ENCODE assay signal across 8 mouse cellular contexts in the genomic region with DNA sequence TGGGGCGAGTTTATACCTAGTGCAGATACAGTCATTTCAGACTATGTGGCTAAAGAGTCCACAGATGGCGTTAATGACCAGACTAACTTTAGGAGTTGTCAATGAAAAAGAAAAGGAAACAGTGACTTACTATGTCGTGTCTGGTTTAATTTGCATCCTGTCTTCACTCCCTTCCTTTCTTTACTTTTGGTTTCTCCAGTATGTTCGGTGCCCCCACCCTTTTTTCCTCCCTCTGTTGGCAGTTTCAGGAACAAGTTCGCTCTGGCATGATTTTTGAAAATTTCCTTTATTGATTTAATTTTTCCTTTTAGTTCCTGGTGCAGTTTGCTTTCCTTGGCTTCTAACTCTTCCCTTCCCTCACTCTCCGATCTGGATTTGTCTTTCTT. TPM values are rescaled to one million over a fixed set of nuclear protein-coding genes. Genes with fewer than 3 reads are reported as not detected.
DNase-seq lines count a peak whose midpoint lies in the region; ATAC-seq and TF ChIP-seq lines count a peak whose summit lies in the region.

No protein-coding gene starts in this region.

- H3K9me3 ChIP-seq in embryonic facial prominence, embryonic 11.5 days (replicated peaks; ENCODE audit: control insufficient read depth, low read length): no peaks in the 10 kb centered on the region
- H3K9me3 ChIP-seq in intestine, embryonic 14.5 days (ENCODE audit: control insufficient read depth, low read length): no peaks in the 10 kb centered on the region
- H3K9me3 ChIP-seq in midbrain, postnatal 0 days (ENCODE audit: low read length): no peaks in the 10 kb centered on the region

- H3K4me1 ChIP-seq in embryonic facial prominence, embryonic 11.5 days (ENCODE audit: control insufficient read depth, insufficient read depth, low read length): no peaks in the 10 kb centered on the region
- peaks cover 7% of the 10 kb centered on the region for H3K4me1 ChIP-seq in intestine, embryonic 14.5 days (replicated peaks; ENCODE audit: control insufficient read depth, insufficient read depth, low read length)
- peaks cover 8% of the 10 kb centered on the region; the same call in 1 of the 2 replicates for H3K4me1 ChIP-seq in midbrain, postnatal 0 days (ENCODE audit: insufficient read depth, low read length)

- no peaks in the 10 kb centered on the region for H3K27me3 ChIP-seq in embryonic facial prominence, embryonic 11.5 days (ENCODE audit: control insufficient read depth, insufficient read depth, low read length)
- no peaks in the 10 kb centered on the region for H3K27me3 ChIP-seq in intestine, embryonic 14.5 days (replicated peaks; ENCODE audit: control insufficient read depth, insufficient read depth, low read length)
- H3K27me3 ChIP-seq in midbrain, postnatal 0 days (ENCODE audit: insufficient read depth, low read length): no peaks in the 10 kb centered on the region

- TF ChIP-seq CTCF in midbrain, postnatal 0 days (IDR thresholded peaks at IDR 0.05): peak; percentile 51

- peak overlapping the region; percentile 96 for H3K4me2 ChIP-seq in embryonic facial prominence, embryonic 11.5 days (ENCODE audit: low read depth, low read length)
- H3K4me2 ChIP-seq in intestine, embryonic 14.5 days (ENCODE audit: low read length): peak overlapping the region; percentile 92
- H3K4me2 ChIP-seq in midbrain, postnatal 0 days (ENCODE audit: low read depth, low read length, poor library complexity, severe bottlenecking): peak overlapping the region; percentile 88

- H3K27ac ChIP-seq in embryonic facial prominence, embryonic 11.5 days (replicated peaks; ENCODE audit: low read depth, low read length): no peak overlapping the region
- no peak overlapping the region for H3K27ac ChIP-seq in intestine, embryonic 14.5 days (ENCODE audit: low read depth)
- H3K27ac ChIP-seq in midbrain, postnatal 0 days (ENCODE audit: low read depth, low read length): peak overlapping the region; percentile 72

- peak; percentile 5 for DNase-seq in kidney, postnatal 10 days
- DNase-seq in kidney, postnatal 14 days: no peak
- DNase-seq in embryonic facial prominence, embryonic 11.5 days (ENCODE audit: low spot score): peak; percentile 25
- DNase-seq in intestine, embryonic 14.5 days (ENCODE audit: low spot score): peak; percentile 51
- peak; percentile 23 for DNase-seq in midbrain, postnatal 0 days (ENCODE audit: low spot score)
- no peak for DNase-seq in gastrocnemius, adult 18-20 months (ENCODE audit: low spot score)
- no peak for DNase-seq in adrenal gland, postnatal 10 days

- 11% methylated on average over 6 of the region's 6 CpGs for WGBS in embryonic facial prominence, embryonic 11.5 days
- 8% methylated on average over 6 of the region's 6 CpGs for WGBS in intestine, embryonic 14.5 days
- 8% methylated on average over 6 of the region's 6 CpGs for WGBS in midbrain, postnatal 0 days

- peak overlapping the region; percentile 53 for H3K4me3 ChIP-seq in embryonic facial prominence, embryonic 11.5 days (ENCODE audit: low read depth, low read length)
- H3K4me3 ChIP-seq in intestine, embryonic 14.5 days (ENCODE audit: low read depth, low read length): peak overlapping the region; percentile 54
- H3K4me3 ChIP-seq in midbrain, postnatal 0 days (ENCODE audit: low read depth, low read length): peak overlapping the region; percentile 66

- peak overlapping the region; percentile 79 for H3K9ac ChIP-seq in embryonic facial prominence, embryonic 11.5 days (replicated peaks; ENCODE audit: low read length)
- H3K9ac ChIP-seq in intestine, embryonic 14.5 days (ENCODE audit: low read length): peak overlapping the region; percentile 62
- peak overlapping the region; percentile 75 for H3K9ac ChIP-seq in midbrain, postnatal 0 days (replicated peaks; ENCODE audit: low read length, poor library complexity, severe bottlenecking)

- no peak for ATAC-seq in embryonic facial prominence, embryonic 11.5 days (replicated peaks; ENCODE audit: insufficient number of reproducible peaks, low FRiP score, low TSS enrichment, low read depth)
- ATAC-seq in intestine, embryonic 14.5 days (replicated peaks; ENCODE audit: low FRiP score, low TSS enrichment, low read depth): no peak
- ATAC-seq in midbrain, postnatal 0 days (ENCODE audit: low FRiP score): no peak
- no peak for ATAC-seq in megakaryocyte-erythroid progenitor cell, adult 5-6 weeks (replicated peaks; ENCODE audit: low FRiP score, low TSS enrichment, poor library complexity, severe bottlenecking)

- no peaks in the 10 kb centered on the region for H3K36me3 ChIP-seq in embryonic facial prominence, embryonic 11.5 days (replicated peaks; ENCODE audit: control insufficient read depth, insufficient read depth, low read depth, low read length)
- no peaks in the 10 kb centered on the region for H3K36me3 ChIP-seq in intestine, embryonic 14.5 days (ENCODE audit: control insufficient read depth, insufficient read depth, low read length)
- no peaks in the 10 kb centered on the region for H3K36me3 ChIP-seq in midbrain, postnatal 0 days (ENCODE audit: insufficient read depth, low read length)

RNA-seq across cellular contexts. Expression of a gene that starts 3.2 kb away (rescaled TPM):
- polyA plus RNA-seq in embryonic facial prominence, embryonic 11.5 days (2014; fragmentation: Nextera tagmentation; extraction: Ambion mirVana): 0.63 and 0.70 TPM in 2 replicates
- polyA plus RNA-seq in intestine, embryonic 14.5 days (2014; fragmentation: Nextera tagmentation; extraction: Ambion mirVana): 9.4 and 10.6 TPM in 2 replicates
- total RNA-seq in midbrain, postnatal 0 days (2014; rRNA removed): 15.7 and 22.2 TPM in 2 replicates
- 21.3 and 23.6 TPM in 2 replicates for polyA plus RNA-seq in midbrain, postnatal 0 days (2015; fragmentation: Nextera tagmentation; extraction: Ambion mirVana)
- not detected in 2 replicates for total RNA-seq in megakaryocyte-erythroid progenitor cell, adult 5-6 weeks (2014; fragmentation: Nextera tagmentation)
- total RNA-seq in megakaryocyte-erythroid progenitor cell, adult 5-6 weeks (2017): not detected in 2 replicates
- total RNA-seq in gastrocnemius, adult 18-20 months (2021): not detected
- total RNA-seq in adrenal gland, postnatal 10 days (2021): 1 to 10 TPM; 3.1 to 4.4 TPM

RNA-seq across cellular contexts. Expression of a gene that starts 49.9 kb away (rescaled TPM):
- not detected in 2 replicates for polyA plus RNA-seq in embryonic facial prominence, embryonic 11.5 days (2014; fragmentation: Nextera tagmentation; extraction: Ambion mirVana)
- 0.23 TPM in 1 of 2 replicates, not detected in the other for polyA plus RNA-seq in intestine, embryonic 14.5 days (2014; fragmentation: Nextera tagmentation; extraction: Ambion mirVana)
- not detected in 2 replicates for total RNA-seq in midbrain, postnatal 0 days (2014; rRNA removed)
- polyA plus RNA-seq in midbrain, postnatal 0 days (2015; fragmentation: Nextera tagmentation; extraction: Ambion mirVana): 0.20 TPM in 1 of 2 replicates, not detected in the other
- not detected in 2 replicates for total RNA-seq in megakaryocyte-erythroid progenitor cell, adult 5-6 weeks (2014; fragmentation: Nextera tagmentation)
- total RNA-seq in megakaryocyte-erythroid progenitor cell, adult 5-6 weeks (2017): not detected in 2 replicates
- total RNA-seq in gastrocnemius, adult 18-20 months (2021): not detected
- not detected for total RNA-seq in adrenal gland, postnatal 10 days (2021)

Comparison
In these comparisons a context has a peak if more than half of its experiments do, and no peak if none do; other contexts are left out.
1. DNase-seq: peak in kidney, postnatal 10 days (single experiment), embryonic facial prominence, embryonic 11.5 days (single experiment), intestine, embryonic 14.5 days (single experiment) and midbrain, postnatal 0 days (single experiment); none in kidney, postnatal 14 days (single experiment), gastrocnemius, adult 18-20 months (single experiment) and adrenal gland, postnatal 10 days (single experiment).
2. Peak in every context shown above with its lines, with median percentiles within 50 percentile points of each other: H3K4me2 ChIP-seq, H3K4me3 ChIP-seq and H3K9ac ChIP-seq.